Mouse (Mus musculus) left cerebral cortex, postnatal 4 days (tissue): ENCODE measurements around the gene Hspd1. TPM values are rescaled to one million over a fixed set of nuclear protein-coding genes. Genes with fewer than 3 reads are reported as not detected.

Experiments used
- DNase-seq: peaks from one replicate; pipeline ENCODE4 v3.0.0-alpha.2; 2022
- intact Hi-C: fragments of 180-260 bp; cut with DNase I; formaldehyde crosslinking; loops from one replicate; pipeline ENCODE4 v1.15.1; 2025
- total RNA-seq, 2 experiments: library from RNA; stranded (reverse); gene quantifications; 2 replicates each; pipeline ENCODE4 v1.2.3; 2021

Gene Hspd1
- total RNA-seq, 2 experiments from 2014 or later = 187 to 191 TPM

DNA sequence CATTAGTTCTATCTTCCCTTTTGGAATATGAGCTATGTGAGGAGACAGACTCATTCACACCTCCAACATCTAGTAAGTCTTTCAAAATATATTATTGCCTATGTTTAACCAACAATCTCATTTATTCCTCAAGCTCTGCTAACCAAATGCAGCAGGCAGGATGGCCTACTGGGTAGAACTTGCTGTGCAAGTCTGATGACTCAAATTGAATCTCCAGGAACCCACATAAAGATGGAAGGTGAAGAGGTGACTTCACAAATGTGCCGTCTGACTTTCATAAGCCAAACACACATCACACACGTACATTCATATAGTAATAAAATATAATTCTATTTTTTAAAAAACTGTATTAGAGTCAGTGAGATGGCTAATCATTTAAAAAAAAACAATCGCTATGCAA is 36.4 kb downstream of the Hspd1 start:
- intact Hi-C loops = no loop called here
- DNase-seq = no peak

DNA sequence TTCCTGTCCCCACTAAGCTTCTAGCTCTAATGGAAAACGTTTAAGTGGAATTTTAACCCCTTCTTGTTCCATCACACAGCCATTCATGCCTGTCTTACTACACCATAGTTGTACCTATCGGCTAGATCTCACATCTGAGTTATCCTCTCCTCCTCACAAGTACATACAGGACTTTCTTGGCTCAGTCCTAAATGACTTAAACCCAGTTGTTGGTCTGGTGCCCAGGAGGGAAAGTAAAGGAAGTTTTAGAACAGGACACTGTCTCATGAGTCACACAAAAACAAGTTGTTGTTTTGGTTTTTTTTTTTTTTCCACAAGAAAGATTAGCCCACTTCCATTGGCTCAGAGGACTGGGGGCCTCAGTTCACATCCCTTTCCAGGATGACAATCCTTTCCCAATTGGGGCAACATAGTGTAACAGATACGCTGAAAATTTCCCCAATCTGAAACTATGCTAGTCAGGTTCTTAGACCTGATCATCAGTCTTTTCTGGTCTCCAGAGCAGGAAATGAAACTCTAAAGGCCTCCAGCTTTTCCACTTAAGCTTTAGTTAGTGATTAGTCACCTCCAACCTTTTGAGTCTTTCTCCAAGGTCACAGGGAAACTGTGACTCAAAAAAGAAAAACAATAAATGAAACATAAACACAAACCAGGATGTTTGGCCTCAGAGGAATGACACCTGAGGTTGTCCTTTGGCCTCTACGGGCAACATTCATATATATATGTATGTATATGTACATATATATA is 39.0 kb downstream of the Hspd1 start:
- intact Hi-C loops = no loop called here
- DNase-seq = no peak

DNA sequence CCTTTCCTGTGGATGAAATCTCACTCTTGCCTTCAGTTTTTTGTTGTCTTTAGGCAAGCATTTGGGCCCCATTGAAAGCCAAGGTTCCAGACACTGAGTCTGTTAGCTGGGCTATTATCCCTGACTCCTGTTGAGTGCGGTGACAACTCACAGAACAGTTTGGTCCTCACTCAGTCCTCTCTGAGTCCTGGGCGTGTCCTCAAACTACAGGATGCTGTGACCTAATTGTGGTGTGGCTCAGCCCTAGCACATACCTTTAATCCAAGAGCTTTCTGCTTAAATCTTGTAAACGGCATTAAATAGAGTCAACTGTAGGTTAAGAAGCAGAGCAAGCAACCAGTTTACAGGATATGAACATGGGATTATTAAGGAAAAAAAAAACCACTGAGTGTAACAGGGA is 44.9 kb downstream of the Hspd1 start:
- intact Hi-C loops = no loop called here
- no peak for DNase-seq

DNA sequence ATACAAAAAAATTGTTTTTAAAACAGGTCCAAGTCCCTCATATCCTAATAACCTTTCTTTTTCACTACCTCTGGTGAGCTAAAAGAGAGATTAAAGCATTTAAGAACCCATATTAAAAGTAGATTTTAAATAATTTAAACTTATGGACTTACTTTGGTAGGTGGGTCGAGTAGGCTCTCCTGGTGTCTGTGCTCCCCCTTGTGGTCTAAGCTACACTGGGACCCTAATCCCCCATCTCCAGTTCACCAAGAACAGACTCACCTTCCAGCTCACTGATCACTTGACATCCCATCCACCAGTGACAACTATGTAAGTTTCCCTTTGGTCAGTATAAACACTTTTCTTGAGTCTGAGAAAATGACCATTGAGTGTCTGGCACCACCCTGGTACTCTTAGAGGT is 45.8 kb downstream of the Hspd1 start:
- intact Hi-C loops = no loop called here
- no peak for DNase-seq

DNA sequence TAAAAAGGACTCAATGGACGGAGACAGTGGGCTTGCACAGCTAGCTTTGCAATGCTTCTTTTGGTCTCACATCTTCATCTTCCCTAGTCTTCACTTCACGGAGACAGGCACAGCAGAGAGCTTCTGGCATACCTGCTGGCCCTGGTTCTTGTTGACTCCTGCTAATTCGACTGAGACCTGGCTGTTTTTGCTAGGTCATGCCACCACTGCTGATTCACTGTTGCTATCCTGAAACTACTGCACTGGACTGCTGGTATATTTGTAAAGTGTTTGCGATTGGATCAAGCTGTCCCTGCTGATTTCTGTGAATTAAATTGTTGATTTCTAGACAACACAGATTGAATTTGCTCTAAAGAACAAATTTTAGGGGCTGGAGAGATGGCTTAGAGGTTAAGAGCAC is 46.4 kb downstream of the Hspd1 start:
- DNase-seq = no peak
- intact Hi-C loops = no loop called here

DNA sequence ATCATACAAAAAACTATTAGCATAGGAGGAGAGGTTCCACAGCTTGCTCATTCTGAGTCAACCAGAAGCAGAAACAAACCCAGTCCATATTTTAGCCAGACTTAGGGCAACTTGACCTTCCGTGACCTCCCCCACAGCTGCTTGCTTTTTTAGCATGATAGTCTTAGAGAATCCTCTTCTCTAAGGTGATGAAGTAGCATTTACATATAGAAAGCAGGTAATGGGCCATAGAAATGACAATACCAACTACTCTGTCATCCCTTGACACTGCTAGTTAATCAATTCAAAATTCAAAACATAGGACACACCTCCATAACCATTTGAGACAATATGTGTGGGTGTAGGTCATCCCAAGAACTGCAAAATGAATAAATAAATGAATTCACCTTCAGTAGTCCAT is 48.1 kb downstream of the Hspd1 start:
- intact Hi-C loops = no loop called here

DNA sequence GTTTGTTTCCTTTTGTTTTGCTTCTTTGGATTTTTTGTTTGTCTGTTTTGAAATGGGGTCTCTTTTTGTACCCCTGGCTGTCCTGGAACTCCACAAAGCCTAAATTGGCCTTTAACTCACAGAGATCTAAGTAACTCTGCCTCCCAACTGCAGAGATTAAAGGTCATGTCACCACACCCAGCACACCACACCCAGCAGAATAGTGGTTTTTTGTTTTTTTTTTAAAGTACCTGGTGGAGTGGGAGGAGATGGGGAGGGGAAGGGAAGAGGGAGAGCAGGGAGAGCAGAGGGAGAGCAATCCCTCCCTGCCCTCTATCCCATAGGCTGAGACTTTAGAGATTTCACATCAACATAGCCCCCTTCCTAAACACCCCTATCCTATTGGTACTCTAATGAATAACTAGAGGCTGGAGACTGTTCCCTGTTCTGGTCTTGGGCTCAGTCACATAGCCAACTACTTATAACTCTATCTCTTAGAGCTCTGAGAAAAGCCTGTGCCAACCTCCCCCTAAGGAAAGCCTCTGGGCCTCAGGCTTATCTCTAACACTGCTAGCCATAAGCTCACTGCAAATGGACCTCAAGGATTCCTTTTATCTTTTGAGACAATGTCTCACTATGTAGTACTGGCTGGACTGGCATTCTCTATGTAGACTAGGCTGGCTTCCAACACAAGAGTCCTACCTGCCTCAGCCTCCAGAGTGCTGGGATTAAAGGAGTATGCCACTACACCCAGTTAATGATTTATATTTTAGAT is 56.8 kb downstream of the Hspd1 start:
- DNase-seq = no peak
- intact Hi-C loops = no loop called here

More for the DNA sequence above, 48.1 kb downstream of the Hspd1 start:
- DNase-seq = no peak

DNA sequence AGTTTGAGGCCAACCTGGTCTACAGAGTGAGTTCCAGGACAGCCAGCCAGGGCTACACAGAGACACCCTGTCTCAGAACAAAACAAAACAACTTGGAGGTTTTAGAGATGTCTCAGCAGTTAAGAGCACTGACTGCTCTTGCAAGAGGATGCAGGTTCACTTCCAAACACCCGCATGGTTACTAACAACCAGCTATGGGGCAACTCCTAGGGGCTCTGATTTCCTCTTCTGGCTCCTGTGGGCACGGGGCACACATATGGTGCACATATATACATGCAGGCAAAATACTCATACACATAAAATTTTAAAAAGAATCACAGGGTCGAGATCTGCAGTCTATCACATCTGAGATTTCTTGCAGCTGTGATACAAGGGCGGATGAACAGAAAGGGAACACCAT is 58.6 kb downstream of the Hspd1 start:
- DNase-seq = no peak
- intact Hi-C loops = no loop called here

DNA sequence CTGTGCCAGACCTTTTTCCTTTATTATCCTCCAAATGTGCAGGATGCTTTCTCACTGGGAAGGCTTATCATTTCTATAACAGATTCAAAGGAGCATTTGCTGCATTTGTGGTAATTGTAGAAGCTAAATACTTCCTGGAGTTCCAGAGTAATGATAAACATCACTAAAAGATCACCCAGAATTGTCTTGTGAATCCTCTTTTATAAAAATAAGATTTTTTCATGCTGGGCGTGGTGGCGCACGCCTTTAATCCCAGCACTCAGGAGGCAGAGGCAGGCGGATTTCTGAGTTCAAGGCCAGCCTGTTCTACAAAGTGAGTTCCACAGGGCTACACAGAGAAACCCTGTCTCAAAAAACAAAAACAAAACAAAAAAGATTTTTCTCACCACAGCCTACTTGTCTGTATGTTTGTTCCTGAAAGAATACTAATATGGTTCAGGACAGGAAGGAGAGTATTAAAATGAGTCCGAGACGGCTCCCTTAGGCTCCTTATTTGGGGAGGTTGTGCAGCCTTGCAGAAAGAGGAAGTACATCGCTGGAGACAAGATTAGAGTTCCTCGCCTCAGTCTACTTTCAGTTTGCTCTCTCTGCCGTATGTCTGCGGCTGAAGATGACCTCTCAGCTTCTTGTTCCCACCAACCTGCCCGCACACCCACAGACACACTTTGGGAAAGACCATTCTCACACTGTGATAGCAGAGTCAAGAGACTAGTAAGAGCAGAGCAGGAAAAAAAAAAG is 59.4 kb downstream of the Hspd1 start:
- intact Hi-C loops = no loop called here
- DNase-seq = no peak

DNA sequence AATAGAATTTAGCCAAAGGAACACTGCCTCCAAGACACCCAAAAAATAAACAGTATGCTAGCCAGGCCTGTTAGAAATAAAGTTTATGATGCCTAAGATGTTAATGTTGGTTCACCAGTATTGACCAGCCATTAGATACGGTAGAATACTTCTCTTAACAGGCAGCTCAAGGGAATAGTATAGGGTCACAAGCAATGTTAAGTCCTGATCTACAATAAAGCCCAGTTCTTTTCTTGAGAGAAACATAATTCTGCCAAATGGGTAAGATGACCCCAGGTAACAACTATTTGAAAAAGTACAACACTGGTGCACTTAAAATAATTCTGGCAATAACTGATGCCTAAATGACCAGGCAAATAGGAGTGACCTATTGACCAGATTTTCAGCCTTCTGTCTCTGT is 60.1 kb downstream of the Hspd1 start:
- DNase-seq = no peak
- intact Hi-C loops = no loop called here

Other genes starting within 250 kb of the Hspd1 start
- 10 to 100 TPM; 88.1 to 88.4 TPM for gene Ankrd44, start 161.9 kb downstream of the Hspd1 start, total RNA-seq
- gene Sf3b1, start 60.8 kb downstream of the Hspd1 start, total RNA-seq = 100 to 1,000 TPM; 190 to 193 TPM
- 10 to 100 TPM; 18.9 to 20.0 TPM for gene Coq10b, start 35.5 kb downstream of the Hspd1 start, total RNA-seq
- gene Hspe1, start 111 bp downstream of the Hspd1 start, total RNA-seq = 100 to 1,000 TPM; 109 to 118 TPM
- 10 to 100 TPM; 77.6 to 79.9 TPM for gene Mob4, start 43.0 kb upstream of the Hspd1 start, total RNA-seq
- gene Rftn2, start 138.5 kb upstream of the Hspd1 start, total RNA-seq = 10 to 100 TPM; 13.0 to 13.6 TPM
- gene Mars2, start 148.9 kb upstream of the Hspd1 start, total RNA-seq = 10 to 100 TPM; 16.8 to 20.0 TPM